Mouse (Mus musculus): ENCODE measurements around the gene H2-Ob.

H2-Ob gene

GRCm38 (mm10) chr17:34238706-34239105 is at the start of gene H2-Ob:
H2-Ob (plus strand) TSS chr17:34238903.
- DNase-seq (ENCODE audit: low spot score in 2 of 2), result peak in 1 of 2 experiments; percentile 11

- no peak for DNase-seq (ENCODE audit: low spot score in 2 of 2)
Observed at GRCm38 (mm10) chr17:34188986-34189385, 49.7 kb upstream of the H2-Ob start.

GRCm38 (mm10) chr17:34192852-34193251 is 45.9 kb upstream of the H2-Ob start:
- DNase-seq (ENCODE audit: low spot score in 2 of 2), result no peak

- DNase-seq (ENCODE audit: low spot score in 2 of 2), result no peak
Observed at GRCm38 (mm10) chr17:34193468-34193867, 45.2 kb upstream of the H2-Ob start.

GRCm38 (mm10) chr17:34194723-34195122 is 44.0 kb upstream of the H2-Ob start:
- no peak for DNase-seq (ENCODE audit: low spot score in 2 of 2)

- DNase-seq (ENCODE audit: low spot score in 2 of 2), result no peak
Observed at GRCm38 (mm10) chr17:34196491-34196890, 42.2 kb upstream of the H2-Ob start.

GRCm38 (mm10) chr17:34196941-34197894 is 41.5 kb upstream of the H2-Ob start, which contains the start of gene Psmb8:
Psmb8 (plus strand) TSS chr17:34197721.
- DNase-seq (ENCODE audit: low spot score in 2 of 2), result peak in 1 of 2 experiments; percentile 77

- DNase-seq (ENCODE audit: low spot score in 2 of 2), result no peak
Observed at GRCm38 (mm10) chr17:34197904-34198520, 40.7 kb upstream of the H2-Ob start.

GRCm38 (mm10) chr17:34198521-34198912 is 40.2 kb upstream of the H2-Ob start:
- DNase-seq (ENCODE audit: low spot score in 2 of 2), result no peak

- DNase-seq (ENCODE audit: low spot score in 2 of 2), result no peak
Observed at GRCm38 (mm10) chr17:34199050-34199619, 39.6 kb upstream of the H2-Ob start.

GRCm38 (mm10) chr17:34200047-34200446 is 38.7 kb upstream of the H2-Ob start:
- DNase-seq (ENCODE audit: low spot score in 2 of 2), result no peak

- DNase-seq (ENCODE audit: low spot score in 2 of 2), result no peak
Observed at GRCm38 (mm10) chr17:34200772-34201505, 37.8 kb upstream of the H2-Ob start.

GRCm38 (mm10) chr17:34201506-34202055 is 37.1 kb upstream of the H2-Ob start:
- no peak for DNase-seq (ENCODE audit: low spot score in 2 of 2)

- no peak for DNase-seq (ENCODE audit: low spot score in 2 of 2)
Observed at GRCm38 (mm10) chr17:34202760-34203442, 35.8 kb upstream of the H2-Ob start.

- no peak for DNase-seq (ENCODE audit: low spot score in 2 of 2)
Observed at GRCm38 (mm10) chr17:34203444-34203843, 35.3 kb upstream of the H2-Ob start, which contains the start of gene Tap2. Tap2 (plus strand) TSS chr17:34203527.

- peak; percentile 79 to 87 for DNase-seq (ENCODE audit: low spot score in 2 of 2)
Observed at GRCm38 (mm10) chr17:34204303-34205010, 34.2 kb upstream of the H2-Ob start.

GRCm38 (mm10) chr17:34205021-34205745 is 33.5 kb upstream of the H2-Ob start:
- DNase-seq (ENCODE audit: low spot score in 2 of 2), result no peak

GRCm38 (mm10) chr17:34205746-34206176 is 32.9 kb upstream of the H2-Ob start:
- no peak for DNase-seq (ENCODE audit: low spot score in 2 of 2)

GRCm38 (mm10) chr17:34206731-34207130 is 32.0 kb upstream of the H2-Ob start:
- DNase-seq (ENCODE audit: low spot score in 2 of 2), result no peak
